Mouse (Mus musculus) MEL (cell line): ENCODE measurements at regions not wholly inside any gene's neighbourhood (a gene's known extent, or its start where the extent isn't known, plus 50 kb on each side); places are given as distances from the start of the nearest gene placed in this dataset.

ENCODE experiments used
- DNase-seq: peaks from one replicate; pipeline ENCODE4 v3.0.0; 2011; ENCODE audit warnings: low read depth, low spot score
- H3K27ac ChIP-seq: 2 replicates; pipeline ENCODE4 v1.5.1; 2012; ENCODE audit warnings: low read depth, mild to moderate bottlenecking, control low read depth, low read length, moderate library complexity; ENCODE audit not compliant: control insufficient read depth
- H3K27me3 ChIP-seq, 2 experiments: fragments of 150-350 bp in 1 of 2; sonication (generic) in 1 of 2; 2 replicates each; pipeline ENCODE4 v1.6.1; 2012; ENCODE audit warnings: low read length in 2 of 2, mild to moderate bottlenecking in 2 of 2, improper control_type of control experiment in 1 of 2, moderate library complexity in 1 of 2; ENCODE audit not compliant: insufficient read depth in 2 of 2, control insufficient read depth in 1 of 2
- H3K36me3 ChIP-seq, 2 experiments: 2 replicates each; pipeline ENCODE4 v1.6.1; 2012 to 2014; ENCODE audit warnings: low read length in 2 of 2, improper control_type of control experiment in 1 of 2, inconsistent platforms in 1 of 2, mild to moderate bottlenecking in 1 of 2; ENCODE audit not compliant: insufficient read depth in 2 of 2, control insufficient read depth in 1 of 2
- H3K4me1 ChIP-seq, 2 experiments: fragments of 150-350 bp in 1 of 2; sonication (generic) in 1 of 2; 2 replicates each; pipeline ENCODE4 v1.6.1; 2012; ENCODE audit warnings: low read length in 2 of 2, improper control_type of control experiment in 1 of 2, mild to moderate bottlenecking in 1 of 2; ENCODE audit not compliant: insufficient read depth in 2 of 2, control insufficient read depth in 1 of 2
- H3K4me3 ChIP-seq, 2 experiments: fragments of 150-350 bp in 1 of 2; sonication (generic) in 1 of 2; 2 replicates each; pipeline ENCODE4 v1.5.1; 2012; ENCODE audit warnings: low read depth in 2 of 2, low read length in 2 of 2, mild to moderate bottlenecking in 2 of 2, moderate library complexity in 2 of 2, control low read depth in 1 of 2, improper control_type of control experiment in 1 of 2; ENCODE audit not compliant: control insufficient read depth in 1 of 2, insufficient read depth in 1 of 2
- H3K79me2 ChIP-seq: 2 replicates; pipeline ENCODE4 v1.6.1; 2012; ENCODE audit warnings: mild to moderate bottlenecking, low read length, moderate library complexity; ENCODE audit not compliant: control insufficient read depth, poor library complexity, insufficient read depth
- H3K9ac ChIP-seq: 2 replicates; pipeline ENCODE4 v1.6.1; 2012; ENCODE audit warnings: low read depth, mild to moderate bottlenecking, control low read depth, low read length, moderate library complexity; ENCODE audit not compliant: control insufficient read depth, poor library complexity, severe bottlenecking
- H3K9me3 ChIP-seq: fragments of 150-350 bp; sonication (generic); replicated peaks from 2 replicates; pipeline ENCODE4 v1.6.1; 2012; ENCODE audit warnings: mild to moderate bottlenecking, low read length, improper control_type of control experiment, moderate library complexity; ENCODE audit not compliant: insufficient read depth
- CHD2 ChIP-seq: IDR thresholded peaks from 2 replicates; pipeline ENCODE4 v1.6.1; 2011; ENCODE audit warnings: low read length, improper control_type of control experiment
- E2F4 ChIP-seq: IDR thresholded peaks from 2 replicates; pipeline ENCODE4 v1.6.1; 2011; ENCODE audit warnings: low read depth, low read length, improper control_type of control experiment, borderline replicate concordance
- GABPA ChIP-seq: IDR thresholded peaks from 2 replicates; pipeline ENCODE4 v1.6.1; 2012; ENCODE audit warnings: low read depth, mild to moderate bottlenecking, inconsistent platforms, low read length, improper control_type of control experiment, moderate library complexity
- GATA1 ChIP-seq: IDR thresholded peaks from 2 replicates; pipeline ENCODE4 v1.6.1; 2011; ENCODE audit warnings: low read depth, low read length, improper control_type of control experiment
- HCFC1 ChIP-seq: IDR thresholded peaks from 2 replicates; pipeline ENCODE4 v1.6.1; 2012; ENCODE audit warnings: low read depth, mild to moderate bottlenecking, inconsistent platforms, low read length, improper control_type of control experiment, moderate library complexity
- JUND ChIP-seq: IDR thresholded peaks from 2 replicates; pipeline ENCODE4 v1.6.1; 2011; ENCODE audit warnings: low read depth, mild to moderate bottlenecking, improper control_type of control experiment, low read length
- MAFK ChIP-seq: IDR thresholded peaks from 2 replicates; pipeline ENCODE4 v1.6.1; 2011; ENCODE audit warnings: low read depth, mild to moderate bottlenecking, low read length, improper control_type of control experiment, borderline replicate concordance
- MXI1 ChIP-seq: IDR thresholded peaks from 2 replicates; pipeline ENCODE4 v1.6.1; 2011; ENCODE audit warnings: mild to moderate bottlenecking, low read depth, low read length, improper control_type of control experiment
- MYC ChIP-seq: IDR thresholded peaks from 2 replicates; pipeline ENCODE4 v1.6.1; 2011; ENCODE audit warnings: low read depth, mild to moderate bottlenecking, low read length, improper control_type of control experiment, moderate library complexity
- NELFE ChIP-seq: IDR thresholded peaks from 2 replicates; pipeline ENCODE4 v1.6.1; 2011; ENCODE audit warnings: low read depth, low read length, improper control_type of control experiment
- NRF1 ChIP-seq: IDR thresholded peaks from 2 replicates; pipeline ENCODE4 v1.6.1; 2014; ENCODE audit warnings: low read depth, mild to moderate bottlenecking, inconsistent platforms, low read length, improper control_type of control experiment, moderate library complexity; ENCODE audit not compliant: poor library complexity, insufficient read depth, severe bottlenecking
- POLR2A ChIP-seq, 2 experiments: IDR thresholded peaks; 2 replicates each; pipeline ENCODE4 v1.6.1; 2011 to 2012; ENCODE audit warnings: low read length in 2 of 2, mild to moderate bottlenecking in 2 of 2, control low read depth in 1 of 2, improper control_type of control experiment in 1 of 2, low read depth in 1 of 2, moderate library complexity in 1 of 2; ENCODE audit not compliant: control insufficient read depth in 1 of 2, insufficient read depth in 1 of 2, poor library complexity in 1 of 2
- POLR2AphosphoS5 ChIP-seq: IDR thresholded peaks from 2 replicates; pipeline ENCODE4 v1.6.1; 2012; ENCODE audit warnings: low read depth, borderline replicate concordance, mild to moderate bottlenecking, inconsistent platforms, low read length, moderate library complexity, mixed read lengths
- RAD21 ChIP-seq: IDR thresholded peaks from 2 replicates; pipeline ENCODE4 v1.6.1; 2011; ENCODE audit warnings: mild to moderate bottlenecking, low read depth, low read length, improper control_type of control experiment
- SIN3A ChIP-seq: IDR thresholded peaks from 2 replicates; pipeline ENCODE4 v1.6.1; 2012; ENCODE audit warnings: low read length, improper control_type of control experiment, inconsistent platforms
- TAL1 ChIP-seq: IDR thresholded peaks from 2 replicates; pipeline ENCODE4 v1.6.1; 2012; ENCODE audit warnings: mild to moderate bottlenecking, inconsistent platforms, low read length, moderate library complexity, mixed read lengths
- TCF12 ChIP-seq: IDR thresholded peaks from 2 replicates; pipeline ENCODE4 v1.6.1; 2014; ENCODE audit warnings: low read depth, mild to moderate bottlenecking, inconsistent platforms, low read length, improper control_type of control experiment, moderate library complexity
- USF1 ChIP-seq: IDR thresholded peaks from 2 replicates; pipeline ENCODE4 v1.6.1; 2014; ENCODE audit warnings: low read depth, mild to moderate bottlenecking, inconsistent platforms, low read length, improper control_type of control experiment, moderate library complexity
- USF2 ChIP-seq, 2 experiments: IDR thresholded peaks; 2 replicates each; pipeline ENCODE4 v1.6.1; 2011 to 2012; ENCODE audit warnings: improper control_type of control experiment in 2 of 2, low read length in 2 of 2, borderline replicate concordance in 1 of 2, inconsistent platforms in 1 of 2, low read depth in 1 of 2, mild to moderate bottlenecking in 1 of 2; ENCODE audit not compliant: insufficient read depth in 1 of 2
- ZKSCAN1 ChIP-seq: IDR thresholded peaks from 2 replicates; pipeline ENCODE4 v1.6.1; 2012; ENCODE audit warnings: low read depth, mild to moderate bottlenecking, inconsistent platforms, low read length, improper control_type of control experiment, moderate library complexity
- ZNF384 ChIP-seq: IDR thresholded peaks from 2 replicates; pipeline ENCODE4 v1.6.1; 2012; ENCODE audit warnings: low read depth, mild to moderate bottlenecking, inconsistent platforms, low read length, improper control_type of control experiment

DNA sequence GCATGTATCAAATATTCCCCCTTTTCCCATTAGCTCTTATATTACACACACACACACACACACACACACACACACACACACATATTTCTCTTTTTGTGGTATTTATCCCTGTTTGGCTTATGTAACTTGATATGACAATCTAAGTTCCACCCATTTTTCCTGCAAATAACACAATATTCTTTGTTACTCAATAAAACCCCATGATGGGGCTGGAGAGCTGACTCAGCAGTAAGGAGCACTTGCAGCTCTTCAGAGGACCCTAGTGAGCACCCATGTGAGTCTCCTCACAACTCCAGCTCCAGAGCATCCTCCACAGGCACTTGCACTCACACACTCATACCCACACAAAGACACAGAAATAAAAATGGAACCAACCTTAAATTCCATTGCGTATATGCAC, 110.5 kb upstream of the Arhgap20 start:
- Histone ChIP-seq H3K4me1 (no peaks in the 10 kb centered on the region), H3K9ac (no peak overlapping the region), H3K27ac (no peak overlapping the region), H3K9me3 (no peaks in the 10 kb centered on the region), H3K36me3 (no peaks in the 10 kb centered on the region), H3K4me3 (no peak overlapping the region), H3K79me2 (no peaks in the 10 kb centered on the region), H3K27me3 (no peaks in the 10 kb centered on the region)
- no peak for DNase-seq
- TF ChIP-seq E2F4 (no peak), RAD21 (no peak), NRF1 (no peak)

DNA sequence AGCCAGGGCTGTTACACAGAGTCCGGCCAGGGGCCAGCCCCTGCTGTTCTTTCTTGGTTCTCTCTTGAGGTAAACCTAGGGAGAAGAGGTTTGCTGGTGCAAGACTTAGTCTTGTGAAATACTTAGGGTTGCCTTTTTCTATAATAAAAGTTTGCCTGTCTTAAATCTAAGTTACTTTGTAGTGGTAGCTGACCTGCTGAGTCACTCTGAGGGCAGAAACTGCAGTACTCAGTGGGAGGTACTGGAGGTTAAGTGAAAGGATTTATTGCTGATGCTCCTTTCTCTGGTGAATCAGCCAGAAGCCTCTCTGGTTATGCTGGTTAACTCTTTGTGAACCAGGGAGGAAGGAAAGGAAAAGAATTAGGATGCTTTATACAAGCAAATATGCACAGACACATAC, 107.3 kb upstream of the Arhgap20 start:
- no peaks in the 10 kb centered on the region for H3K4me1 ChIP-seq
- no peaks in the 10 kb centered on the region for H3K36me3 ChIP-seq
- no peak for DNase-seq
- TF ChIP-seq POLR2A (IDR thresholded peaks at IDR 0.05; ENCODE audit: control insufficient read depth in 1 of 2, insufficient read depth in 1 of 2, low read depth in 1 of 2, low read length in 2 of 2, poor library complexity in 1 of 2) = no peak
- TF ChIP-seq E2F4 = no peak
- TF ChIP-seq MXI1 = no peak
- TF ChIP-seq RAD21 = no peak
- TF ChIP-seq GABPA = no peak
- no peak for TF ChIP-seq TAL1
- no peak for TF ChIP-seq TCF12
- no peak for TF ChIP-seq CHD2
- H3K4me3 ChIP-seq = no peak overlapping the region
- H3K27me3 ChIP-seq = no peaks in the 10 kb centered on the region
- no peak overlapping the region for H3K9ac ChIP-seq
- H3K79me2 ChIP-seq = no peaks in the 10 kb centered on the region
- no peaks in the 10 kb centered on the region for H3K9me3 ChIP-seq
- no peak overlapping the region for H3K27ac ChIP-seq

DNA sequence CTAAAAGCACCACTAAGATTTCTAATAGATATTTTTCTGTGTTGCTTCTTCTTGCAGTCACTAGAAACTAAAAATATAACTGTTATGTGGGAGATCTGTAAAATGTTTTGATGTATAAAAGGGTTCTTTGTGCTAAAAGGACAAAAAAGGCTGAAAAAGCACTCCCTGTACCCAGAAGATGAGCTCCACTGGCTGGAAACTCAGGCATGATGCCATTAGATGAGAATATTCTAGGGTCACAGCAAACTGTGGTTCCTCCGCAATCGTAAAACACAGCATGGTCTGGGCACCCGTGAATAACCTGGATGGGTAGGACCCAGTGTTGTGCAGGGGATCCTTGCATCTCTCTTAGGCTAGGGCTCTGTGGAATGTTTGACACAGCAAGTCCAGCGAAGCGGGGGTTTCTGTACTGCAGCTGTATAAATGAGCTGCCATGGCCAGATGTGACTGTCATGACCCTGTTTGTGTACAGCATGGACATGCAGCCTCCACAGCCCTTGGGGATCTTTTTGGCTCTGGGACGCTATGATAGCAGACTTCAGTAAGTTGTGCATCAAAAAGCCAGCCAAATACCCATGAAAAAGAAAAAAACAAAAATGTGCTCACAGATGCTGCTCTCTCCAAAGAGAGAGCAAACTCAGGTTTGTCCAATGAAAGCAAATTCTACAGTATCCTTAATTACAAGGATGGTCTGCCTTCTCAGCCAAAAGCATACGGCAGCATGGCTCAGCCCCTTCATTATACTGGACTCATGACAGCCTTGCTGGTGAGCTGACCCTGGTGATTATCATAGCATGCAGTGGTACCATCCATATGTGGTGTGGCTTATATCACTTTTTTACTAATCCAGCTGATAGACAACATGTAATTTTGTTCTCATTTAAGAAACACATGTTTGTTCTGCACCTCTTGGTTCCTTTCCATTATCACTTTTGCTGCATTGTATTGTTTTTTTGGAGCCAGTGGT, 103.9 kb upstream of the Arhgap20 start:
- no peaks in the 10 kb centered on the region for H3K36me3 ChIP-seq
- no peak overlapping the region for H3K9ac ChIP-seq
- no peak overlapping the region for H3K4me3 ChIP-seq
- no peaks in the 10 kb centered on the region for H3K9me3 ChIP-seq
- H3K79me2 ChIP-seq = no peaks in the 10 kb centered on the region
- H3K27me3 ChIP-seq = no peaks in the 10 kb centered on the region
- DNase-seq = no peak
- no peak for TF ChIP-seq GATA1
- TF ChIP-seq HCFC1 = no peak
- no peak for TF ChIP-seq E2F4
- no peak for TF ChIP-seq JUND
- no peak for TF ChIP-seq USF2 (IDR thresholded peaks at IDR 0.05; ENCODE audit: borderline replicate concordance in 1 of 2, insufficient read depth in 1 of 2, low read depth in 1 of 2, low read length in 2 of 2)
- TF ChIP-seq MAFK = no peak
- no peak for TF ChIP-seq TCF12
- TF ChIP-seq MYC = no peak
- TF ChIP-seq SIN3A = no peak
- TF ChIP-seq CHD2 = no peak
- TF ChIP-seq POLR2AphosphoS5 = no peak
- no peak for TF ChIP-seq POLR2A (IDR thresholded peaks at IDR 0.05; ENCODE audit: control insufficient read depth in 1 of 2, insufficient read depth in 1 of 2, low read depth in 1 of 2, low read length in 2 of 2, poor library complexity in 1 of 2)
- no peak for TF ChIP-seq ZNF384
- TF ChIP-seq USF1 = no peak
- TF ChIP-seq NELFE = no peak
- TF ChIP-seq MXI1 = no peak
- no peak for TF ChIP-seq ZKSCAN1
- no peaks in the 10 kb centered on the region for H3K4me1 ChIP-seq
- no peak overlapping the region for H3K27ac ChIP-seq
